Mouse (Mus musculus): ENCODE measurements around the gene Arrdc2. TPM values are rescaled to one million over a fixed set of nuclear protein-coding genes. Genes with fewer than 3 reads are reported as not detected.
"Not testable (repeated sequence)": the region's sequence is repeated elsewhere in the genome, so short reads cannot be mapped to it uniquely, and the experiment has no call there.

The Arrdc2 gene
- total RNA-seq, 2 experiments from 2014 or later: 14.8 to 29.0 TPM

DNA sequence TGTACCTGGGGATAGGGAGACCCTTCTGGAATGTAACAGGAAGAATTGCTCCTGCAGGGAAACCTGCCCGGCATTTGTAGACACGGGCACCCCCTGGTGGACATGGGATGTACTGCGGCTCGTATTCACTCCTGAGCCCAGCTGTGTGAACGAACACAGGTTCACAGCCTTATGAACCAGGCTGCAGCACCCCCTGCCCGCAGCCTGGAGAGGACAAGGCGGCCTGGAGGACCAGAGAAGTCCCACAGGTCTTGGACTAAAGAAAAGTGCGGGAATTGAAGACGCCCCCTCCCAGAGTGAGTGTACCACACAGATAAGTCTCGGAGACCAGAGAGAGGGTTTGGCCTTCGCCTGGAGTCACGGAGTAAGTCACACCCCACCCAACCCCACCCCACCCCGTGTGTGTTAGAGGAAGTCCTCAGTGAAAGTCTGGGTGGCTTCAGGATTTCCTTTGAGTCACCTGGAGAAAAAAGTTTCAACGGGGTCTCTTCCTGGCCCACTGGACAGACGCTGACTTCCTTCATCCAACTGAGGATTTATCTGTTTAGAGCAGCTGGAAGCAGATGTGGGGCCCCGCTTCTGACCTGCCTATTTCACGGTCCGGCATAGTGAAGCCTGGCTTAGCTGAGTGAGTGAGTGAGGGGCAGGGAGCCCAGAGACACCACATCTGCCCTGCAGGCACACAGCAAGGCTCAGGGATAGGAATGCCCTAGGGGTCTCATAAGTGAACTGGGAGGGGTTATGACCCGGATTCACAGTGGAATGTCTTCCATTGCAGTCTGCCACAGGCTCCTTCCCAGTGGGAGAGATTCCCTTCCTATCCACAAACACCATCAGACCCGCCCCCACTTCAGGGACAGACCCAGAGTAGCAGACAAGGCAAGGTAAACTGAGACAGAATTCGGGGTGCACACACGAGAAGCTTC is 1.9 kb upstream of the Arrdc2 start:
- DNase-seq: peak; percentile 88 to 98

DNA sequence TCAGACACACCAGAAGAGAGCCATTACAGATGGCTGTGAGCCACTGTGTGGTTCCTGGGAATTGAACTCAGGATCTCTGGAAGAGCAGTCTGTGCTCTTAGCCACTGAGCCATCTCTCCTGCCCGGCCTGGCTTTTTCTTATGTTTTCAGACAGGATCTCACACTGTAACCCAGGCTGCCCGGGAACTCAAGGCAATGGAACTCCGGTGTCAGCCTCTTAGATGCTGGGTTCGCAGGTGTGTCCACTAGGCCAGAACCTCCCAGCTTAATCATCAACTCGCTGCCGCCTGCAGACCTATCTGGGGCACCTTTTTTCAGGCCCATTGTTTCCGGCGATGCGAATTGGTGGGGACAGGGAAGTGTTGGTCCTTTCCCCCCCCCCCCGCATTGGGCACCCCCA is 1.1 kb upstream of the Arrdc2 start:
- no peak for DNase-seq

DNA sequence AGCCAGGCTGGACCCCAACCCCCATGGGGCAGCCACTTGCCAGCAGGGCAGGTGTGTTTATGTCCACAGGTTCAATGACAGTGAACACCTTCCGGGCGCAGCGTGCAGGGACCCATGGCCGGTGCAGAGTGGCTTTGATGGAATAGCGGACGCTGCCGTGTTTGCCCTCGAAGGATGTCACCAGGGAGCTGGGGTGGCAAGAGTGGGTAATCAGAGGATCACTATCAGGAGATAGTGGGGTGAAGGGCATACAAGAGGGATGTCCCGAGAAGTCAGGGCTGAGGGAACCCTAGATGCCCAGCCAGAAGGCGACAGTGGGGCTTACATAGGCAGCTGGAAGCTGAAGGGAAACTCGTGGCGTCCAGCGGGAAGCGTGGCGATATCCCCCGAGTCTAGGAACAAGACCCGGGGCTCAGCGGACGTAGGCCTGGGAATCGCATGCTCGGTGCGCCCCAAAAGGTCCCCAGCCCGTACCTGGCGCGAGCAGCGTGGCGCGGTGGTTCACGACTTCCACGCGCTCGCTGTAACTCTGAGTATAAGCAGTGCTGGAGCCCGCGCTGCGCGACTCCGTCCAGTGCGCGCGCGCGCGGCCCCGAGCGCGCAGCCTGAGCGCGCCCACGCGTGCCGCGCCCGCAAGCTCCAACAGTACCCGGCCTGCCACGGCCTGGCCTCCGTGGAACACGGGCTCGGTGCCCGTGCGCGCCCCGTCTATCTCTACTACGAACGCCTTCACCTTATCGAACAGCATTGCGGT is 689 bp downstream of the Arrdc2 start:
- DNase-seq: peak; percentile 47 to 62

DNA sequence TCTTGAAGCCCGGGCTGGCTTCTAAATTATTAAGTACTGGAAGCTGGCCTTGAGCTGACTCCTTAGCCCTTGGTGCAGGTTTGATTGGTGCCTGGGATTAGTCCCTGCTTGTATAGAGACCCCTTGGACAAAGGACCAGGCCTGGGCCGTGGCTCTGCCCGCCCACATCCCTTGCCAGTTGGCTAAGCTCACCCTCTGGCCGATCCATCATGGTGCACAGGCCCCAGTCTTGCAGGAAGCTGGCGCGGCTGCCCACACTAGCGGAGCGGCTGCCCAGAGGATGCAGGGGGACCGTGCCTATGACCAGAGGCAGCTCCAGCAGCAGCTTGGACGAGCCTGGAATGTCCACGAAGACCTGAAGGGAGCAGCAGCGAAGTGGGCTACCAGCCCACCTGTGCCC is 2.9 kb downstream of the Arrdc2 start:
- DNase-seq: no peak

DNA sequence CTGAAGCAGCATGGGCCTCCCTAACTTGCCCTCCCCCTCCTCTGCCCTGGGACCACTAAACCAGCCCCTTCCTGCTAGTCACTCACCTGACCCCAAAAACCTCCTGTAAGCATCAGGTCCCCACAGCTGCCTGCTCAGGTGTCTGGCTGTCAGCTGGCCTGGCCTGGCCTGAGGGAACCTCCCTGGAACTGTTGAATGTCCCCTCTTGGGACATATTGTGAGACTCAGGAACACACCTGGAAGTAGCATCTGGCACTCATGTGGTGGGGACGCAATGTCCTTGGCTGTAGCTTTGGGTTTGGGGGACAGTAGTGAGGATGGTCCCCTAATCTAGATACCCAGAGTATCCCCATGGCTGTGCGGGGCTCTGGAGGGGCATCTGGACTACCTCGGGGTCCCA is 5.4 kb downstream of the Arrdc2 start:
- peak; percentile 33 to 48 for DNase-seq

DNA sequence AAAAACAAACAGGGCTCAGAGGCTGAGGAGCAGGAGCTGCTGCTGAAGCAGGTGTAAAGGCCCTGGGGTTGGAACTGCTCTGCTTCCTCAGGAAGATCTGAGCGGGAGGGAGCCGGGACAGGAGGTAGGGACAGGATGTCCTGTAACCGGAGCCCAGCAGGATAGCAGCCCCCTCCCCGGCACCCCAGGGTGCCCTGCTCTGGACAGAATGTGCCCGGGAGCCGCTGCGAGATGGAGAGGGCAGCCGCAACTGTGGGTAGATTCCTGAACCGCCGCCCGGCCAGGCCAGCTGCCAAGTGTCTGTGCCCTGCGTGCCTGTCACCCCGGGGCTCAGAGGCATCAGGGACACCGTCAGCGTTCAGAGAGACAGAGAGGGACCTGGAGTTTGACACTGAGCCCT is 6.0 kb downstream of the Arrdc2 start:
- peak; percentile 89 to 91 for DNase-seq

DNA sequence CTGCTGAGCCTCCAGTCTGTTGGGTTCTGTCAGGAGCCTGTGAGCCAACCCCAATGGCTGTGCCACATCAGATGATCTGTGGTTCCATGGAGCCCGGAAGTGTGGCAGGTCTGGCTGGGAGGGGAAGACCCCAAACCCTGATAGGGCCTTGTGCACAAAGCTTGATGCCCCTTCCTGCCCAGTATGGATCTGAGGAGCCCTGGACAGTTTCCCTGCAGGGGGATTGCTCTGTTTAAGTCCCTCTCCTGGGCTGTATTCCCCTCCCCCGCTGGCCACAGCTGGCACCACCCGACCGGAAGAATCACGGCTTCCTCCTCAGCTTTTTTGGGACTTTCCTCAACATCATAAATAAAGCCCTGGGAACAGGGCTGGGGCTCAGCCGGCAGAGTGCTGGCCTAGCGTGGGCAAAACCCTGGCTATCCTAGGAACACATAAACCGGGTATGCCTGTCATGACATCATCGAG is 6.5 kb downstream of the Arrdc2 start:
- peak; percentile 54 to 68 for DNase-seq

DNA sequence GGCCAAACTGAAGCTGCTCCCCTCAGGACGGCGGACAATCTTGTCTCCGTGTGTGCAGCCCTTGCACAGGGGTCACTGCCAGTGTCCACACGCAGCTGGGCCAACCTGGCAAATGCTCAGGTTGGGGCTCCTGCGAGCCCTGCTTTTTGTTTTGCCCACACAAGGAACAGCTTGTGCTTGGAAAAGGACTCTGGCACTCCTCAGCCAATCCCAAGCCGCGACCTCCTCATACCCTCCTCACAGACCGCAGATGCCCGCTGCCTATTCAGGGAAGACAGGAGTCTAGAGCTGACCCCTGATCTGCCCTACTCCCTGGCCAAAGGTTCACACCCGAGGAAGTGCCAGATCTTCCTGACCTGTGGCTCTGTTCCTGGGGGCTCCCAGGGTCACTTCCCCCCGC is 7.1 kb downstream of the Arrdc2 start:
- DNase-seq: peak; percentile 45 to 62

DNA sequence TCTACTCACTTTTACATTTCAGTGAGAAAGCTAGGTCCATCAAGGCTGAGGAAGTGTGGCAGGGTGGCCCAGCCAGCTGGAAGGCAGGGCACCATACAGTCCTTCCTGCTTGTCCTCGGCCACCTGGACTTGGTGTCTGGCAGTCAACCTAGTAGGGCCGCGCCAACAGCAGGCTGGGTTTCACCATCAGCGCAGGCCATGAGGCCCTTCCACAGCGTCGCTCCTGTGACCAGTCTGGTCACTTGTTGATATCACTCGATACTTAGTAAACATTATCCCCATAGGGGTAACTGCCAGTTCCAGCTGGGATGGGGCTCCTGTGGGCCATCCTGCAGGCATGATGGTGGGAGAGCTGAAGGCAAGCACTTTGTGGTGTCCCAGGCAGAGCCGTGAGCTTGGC is 8.0 kb downstream of the Arrdc2 start:
- no peak for DNase-seq

DNA sequence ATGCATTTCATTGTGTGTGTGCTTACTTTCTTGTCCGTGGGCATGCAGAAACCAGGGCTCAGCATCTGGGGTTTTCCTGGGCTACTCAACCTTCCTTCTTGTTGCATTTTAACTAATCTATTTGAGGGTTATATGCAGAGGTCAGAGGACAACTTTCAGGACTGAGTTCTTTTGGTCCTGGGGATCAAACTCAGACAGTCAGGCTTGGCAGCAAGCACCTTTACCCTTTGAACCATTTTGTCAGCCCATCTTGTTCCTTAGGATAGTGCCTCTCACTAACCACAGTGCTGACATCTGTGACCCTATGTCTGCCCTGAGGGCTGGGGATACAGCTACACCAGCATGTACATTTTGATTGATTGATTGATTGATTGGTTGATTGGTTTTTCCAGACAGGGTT is 11.7 kb downstream of the Arrdc2 start:
- no peak for DNase-seq

DNA sequence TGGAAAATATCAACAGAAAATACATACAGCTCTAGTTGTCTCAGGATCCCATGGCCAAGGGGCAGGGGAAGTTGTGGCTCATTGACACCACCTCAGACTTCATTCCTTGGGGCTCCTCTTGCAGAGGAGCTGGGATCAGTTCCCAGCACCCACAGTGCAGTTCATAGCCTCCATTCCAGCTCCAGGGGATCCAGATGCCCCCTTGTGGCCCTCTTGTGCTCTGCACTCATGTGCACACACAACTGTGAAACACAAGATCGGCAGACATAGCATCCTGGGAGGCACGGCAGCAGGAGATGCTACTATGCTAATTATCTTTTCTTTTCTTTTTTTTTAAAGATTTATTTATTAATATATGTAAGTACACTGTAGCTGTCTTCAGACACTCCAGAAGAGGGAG is 12.5 kb downstream of the Arrdc2 start:
- no peak for DNase-seq

DNA sequence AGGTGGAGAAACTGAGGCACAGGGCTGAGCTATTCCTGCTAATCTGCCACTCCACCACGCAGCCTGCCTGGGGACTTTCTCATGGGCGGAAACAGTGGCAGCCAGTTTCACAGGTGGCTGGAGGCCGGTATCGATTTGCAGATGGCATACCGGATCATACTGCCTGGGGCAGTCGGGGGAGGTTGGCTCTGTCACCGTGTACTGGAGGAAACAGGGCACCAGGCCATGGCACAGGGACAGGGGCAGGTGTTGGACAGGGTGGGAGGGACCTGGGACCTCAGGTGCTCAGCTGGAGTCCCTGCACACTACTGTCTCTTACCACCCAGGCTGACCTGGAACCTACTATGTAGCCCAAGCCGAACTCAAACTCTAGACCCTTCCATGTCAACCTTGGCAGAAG is 13.7 kb downstream of the Arrdc2 start:
- DNase-seq: no peak

DNA sequence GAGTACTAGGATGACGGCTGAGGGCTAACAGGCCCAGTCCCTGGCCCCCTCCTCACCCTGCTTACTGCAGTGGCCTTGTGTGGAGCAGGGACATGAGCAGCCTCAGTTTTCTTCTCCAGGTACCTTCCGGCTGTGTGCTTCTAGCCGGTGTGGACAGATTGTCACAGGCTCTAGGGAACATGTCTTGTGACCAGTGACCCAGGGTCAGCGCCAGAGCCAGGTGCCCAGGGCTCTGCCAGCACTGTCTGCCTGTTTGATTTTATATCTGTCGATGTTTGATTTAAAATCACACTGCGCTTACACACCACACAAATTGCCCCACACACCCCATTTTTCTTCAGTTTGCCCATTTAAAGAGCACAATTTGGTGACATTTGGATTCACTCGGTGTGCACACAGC is 15.7 kb downstream of the Arrdc2 start:
- DNase-seq: no peak

DNA sequence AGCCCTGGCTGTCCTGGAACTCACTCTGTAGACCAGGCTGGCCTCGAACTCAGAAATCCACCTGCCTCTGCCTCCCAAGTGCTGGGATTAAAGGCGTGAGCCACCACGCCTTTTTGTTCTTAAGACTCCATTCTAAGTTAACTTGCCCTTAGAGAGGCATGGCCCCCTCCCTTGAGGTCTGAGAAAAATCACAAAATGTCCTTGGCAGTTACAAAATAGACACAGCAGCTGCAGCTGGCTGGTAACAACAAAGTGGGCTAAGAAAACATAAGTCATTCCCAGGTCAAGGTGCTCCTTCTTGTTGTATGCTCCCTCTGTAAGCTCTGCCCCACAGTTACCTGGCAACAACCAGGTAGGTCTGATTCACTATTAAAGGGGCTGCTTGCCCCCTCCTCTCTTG is 16.9 kb downstream of the Arrdc2 start:
- DNase-seq: not testable (repeated sequence)

DNA sequence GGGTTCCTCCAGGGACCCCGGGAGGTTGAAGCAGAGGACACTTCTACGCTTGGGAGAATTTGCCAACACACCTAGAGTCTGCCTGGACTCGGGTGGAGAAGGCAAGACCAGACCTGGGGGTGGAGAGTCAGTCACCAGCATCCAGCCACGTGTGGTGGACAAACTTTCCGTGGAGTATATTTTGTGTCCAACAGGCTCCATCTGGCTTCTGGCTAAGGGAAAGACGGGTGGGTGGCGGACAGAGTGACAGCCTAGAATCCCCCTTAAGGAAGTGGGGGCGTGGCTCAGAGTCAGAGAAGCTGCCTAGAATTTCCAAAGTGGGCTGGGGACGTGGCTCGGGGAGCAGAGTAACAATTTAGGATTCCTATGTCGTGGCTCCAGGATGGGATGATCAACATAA is 17.5 kb downstream of the Arrdc2 start:
- no peak for DNase-seq

DNA sequence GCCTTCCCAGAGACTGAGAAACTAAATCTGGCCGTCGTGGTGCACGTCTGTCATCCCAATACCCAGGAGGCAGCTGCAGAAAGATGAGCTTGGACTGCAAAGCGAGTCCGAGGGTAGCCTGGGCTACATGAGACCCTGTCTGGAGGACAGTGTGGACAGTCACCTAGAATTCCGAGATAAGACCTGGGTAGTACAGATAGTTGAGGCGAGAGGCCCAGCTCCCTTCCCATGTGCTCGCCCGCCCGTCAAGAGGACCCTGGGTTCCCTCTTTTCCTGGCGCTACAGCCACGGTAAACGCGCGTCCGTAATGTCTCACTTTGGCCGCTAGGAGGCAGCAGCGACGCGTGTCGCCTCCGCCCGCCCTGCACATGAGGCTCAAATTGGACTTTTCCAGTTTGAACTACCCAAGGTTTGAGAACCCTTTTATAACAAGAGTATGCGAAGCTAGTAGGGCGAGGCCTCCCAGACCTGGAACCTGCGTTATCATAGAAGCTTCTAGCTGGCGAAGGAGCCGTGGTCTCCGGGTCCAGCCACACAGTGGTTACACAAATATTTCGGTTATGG is 18.0 kb downstream of the Arrdc2 start:
- DNase-seq: peak; percentile 68 to 86

DNA sequence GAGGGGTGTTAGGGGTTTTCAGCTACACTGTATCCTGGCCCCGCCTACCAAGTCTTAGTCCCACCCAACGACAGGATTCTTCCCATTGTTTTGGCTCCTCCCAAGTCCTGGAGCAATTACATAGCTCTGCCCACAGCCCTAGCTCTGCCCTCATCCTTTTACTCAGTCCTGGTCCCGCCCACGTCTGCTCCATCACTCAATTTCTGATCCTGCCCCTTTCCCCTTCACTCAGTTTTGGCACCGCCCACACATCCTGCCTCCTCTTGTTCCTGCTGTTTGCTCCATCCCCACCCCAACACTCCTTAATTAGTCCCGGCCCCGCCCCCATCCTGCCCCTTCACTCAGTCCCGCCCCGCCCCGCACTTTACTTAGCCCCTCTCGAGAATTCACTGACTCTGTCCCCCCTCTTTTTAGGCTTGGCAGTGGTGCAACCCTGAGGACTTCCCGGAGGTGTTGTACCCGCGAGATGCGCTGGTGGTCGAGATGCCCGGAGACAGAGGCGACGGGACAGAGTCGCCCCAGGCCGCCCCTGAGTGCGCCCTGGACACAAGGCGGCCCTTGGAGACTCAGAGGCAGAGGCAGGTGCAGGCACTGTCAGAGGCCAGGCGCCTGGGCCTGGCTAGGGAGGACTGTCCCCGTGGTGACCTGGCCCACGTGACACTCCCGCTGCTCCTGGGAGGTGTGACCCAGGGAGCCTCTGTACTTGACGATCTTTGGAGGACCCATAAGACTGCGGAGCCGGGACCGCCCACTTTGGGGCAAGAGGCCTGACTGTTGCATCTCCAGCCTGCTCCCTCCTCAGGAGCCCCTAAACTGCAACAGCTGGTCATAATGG is 19.2 kb downstream of the Arrdc2 start:
- peak; percentile 73 to 89 for DNase-seq

DNA sequence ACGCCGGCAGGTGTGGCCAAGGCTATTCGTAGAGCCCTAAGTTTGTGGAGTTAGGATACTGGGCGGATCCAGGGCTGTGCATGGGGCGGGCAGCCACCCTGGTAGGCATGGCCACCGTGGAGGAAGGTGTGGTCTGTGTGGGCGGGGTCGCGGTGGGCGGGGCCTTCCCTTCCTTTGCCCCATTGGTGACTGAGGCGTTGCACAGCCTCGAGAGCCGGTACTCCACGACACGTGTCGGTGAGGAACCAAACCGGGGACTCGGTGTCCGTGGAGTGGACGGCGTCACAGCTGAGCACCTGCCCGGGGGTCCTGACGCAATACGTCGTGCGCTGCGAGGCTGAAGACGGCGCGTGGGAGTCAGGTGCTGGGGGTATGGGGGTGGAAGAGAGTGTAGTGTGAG is 22.8 kb downstream of the Arrdc2 start:
- peak; percentile 44 to 47 for DNase-seq

DNA sequence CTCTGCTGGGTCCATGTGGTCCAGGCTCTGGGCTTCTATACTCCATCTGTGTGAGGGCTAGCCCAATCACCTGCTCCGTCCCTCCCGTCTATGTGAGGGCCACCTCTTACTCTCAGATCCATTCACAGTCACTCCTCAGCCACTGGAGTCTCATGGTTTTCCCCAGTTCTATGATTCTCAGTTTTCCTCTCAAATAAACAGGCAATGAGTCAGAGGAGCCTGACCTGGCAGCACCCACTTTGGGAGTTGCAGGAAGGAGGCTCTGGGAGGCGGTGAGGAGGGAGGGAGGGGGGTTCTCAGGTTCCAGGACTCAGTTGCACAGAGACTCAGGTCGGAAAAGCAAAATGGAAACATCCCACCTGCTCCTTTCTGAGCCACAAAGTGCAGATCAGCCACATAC is 26.6 kb downstream of the Arrdc2 start:
- DNase-seq: no peak

DNA sequence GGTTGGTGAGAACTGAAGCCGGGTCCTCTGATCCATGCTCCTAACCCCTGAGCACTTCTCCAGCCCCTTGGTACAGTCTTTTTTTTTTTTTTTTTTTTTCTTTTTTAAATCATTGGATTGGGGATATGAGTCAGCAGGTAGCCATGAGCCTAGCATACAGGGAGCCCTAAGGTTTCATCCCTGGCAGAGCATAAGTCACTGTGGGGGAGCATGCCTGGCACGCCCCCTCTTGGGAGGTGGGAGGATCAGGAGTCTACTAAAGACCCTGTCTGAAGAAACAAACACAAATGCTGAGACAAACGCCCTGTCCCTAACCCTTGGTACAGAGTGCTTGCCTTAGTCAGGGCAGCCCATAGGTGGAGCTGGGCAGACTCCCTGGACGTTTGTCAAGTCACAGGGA is 27.5 kb downstream of the Arrdc2 start:
- no peak for DNase-seq

DNA sequence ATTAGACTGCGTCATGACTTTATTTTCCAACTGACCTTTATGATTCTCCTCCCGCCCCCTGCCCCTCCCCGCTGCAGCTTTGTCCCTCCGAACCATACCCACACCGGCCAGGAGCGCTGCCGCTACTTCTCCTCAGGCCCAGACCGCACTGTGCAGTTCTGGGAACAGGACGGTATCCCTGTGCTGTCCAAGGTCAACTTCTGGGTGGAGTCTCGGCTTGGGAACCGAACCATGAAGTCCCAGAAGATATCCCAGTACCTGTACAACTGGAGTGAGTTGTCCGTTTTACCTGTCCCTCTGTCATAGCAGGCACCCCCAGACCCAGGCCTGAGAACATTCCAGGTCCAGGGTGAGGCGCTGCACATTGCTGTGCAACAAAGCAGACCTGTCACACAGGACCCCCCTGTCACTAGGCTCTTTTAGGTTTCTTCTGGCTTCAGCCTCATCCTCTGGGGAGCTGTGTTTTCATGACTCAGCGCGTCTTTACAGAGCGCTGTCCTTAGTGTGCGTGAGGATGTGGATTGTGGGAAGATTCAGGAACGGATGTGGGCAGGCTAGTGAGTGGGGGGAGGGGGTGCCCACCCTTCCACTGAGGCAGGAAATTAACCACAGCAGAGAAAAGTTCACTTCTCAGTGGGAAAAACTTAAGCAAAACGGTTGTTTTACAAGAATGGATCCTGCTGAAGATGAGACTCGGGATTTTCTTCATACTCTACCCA is 28.4 kb downstream of the Arrdc2 start:
- no peak for DNase-seq
